Mouse (Mus musculus) thymus, adult 2 months (tissue): ENCODE measurements around the gene Ankrd33. TPM values are rescaled to one million over a fixed set of nuclear protein-coding genes. Genes with fewer than 3 reads are reported as not detected.

Source experiments
- DNase-seq: peaks from one replicate; pipeline ENCODE4 v3.0.0; 2021
- H3K27ac ChIP-seq: fragments of 200-500 bp; 2 replicates; pipeline ENCODE4 v1.5.1; 2012; ENCODE audit warnings: low read length, control low read depth; ENCODE audit not compliant: control insufficient read depth, insufficient read depth
- H3K27me3 ChIP-seq: fragments of 200-500 bp; 2 replicates; pipeline ENCODE4 v1.6.1; 2012; ENCODE audit warnings: mild to moderate bottlenecking, low read length, moderate library complexity, mixed read lengths; ENCODE audit not compliant: control insufficient read depth, insufficient read depth
- H3K36me3 ChIP-seq: fragments of 200-500 bp; 2 replicates; pipeline ENCODE4 v1.6.1; 2012; ENCODE audit warnings: mild to moderate bottlenecking, low read length, moderate library complexity; ENCODE audit not compliant: control insufficient read depth, insufficient read depth
- H3K4me1 ChIP-seq: fragments of 200-500 bp; replicated peaks from 2 replicates; pipeline ENCODE4 v1.6.1; 2012; ENCODE audit warnings: low read length; ENCODE audit not compliant: control insufficient read depth, insufficient read depth
- H3K4me3 ChIP-seq: fragments of 200-500 bp; 2 replicates; pipeline ENCODE4 v1.5.1; 2012; ENCODE audit warnings: mild to moderate bottlenecking, low read length, control low read depth, moderate library complexity; ENCODE audit not compliant: control insufficient read depth, insufficient read depth
- CTCF ChIP-seq: fragments of 200-500 bp; IDR thresholded peaks from 2 replicates; pipeline ENCODE4 v1.5.1; 2012; ENCODE audit warnings: mild to moderate bottlenecking, control low read depth, low read length, moderate library complexity, borderline replicate concordance; ENCODE audit not compliant: control insufficient read depth, poor library complexity, insufficient read depth; ENCODE audit errors: extremely low read depth
- POLR2A ChIP-seq: fragments of 200-500 bp; IDR thresholded peaks from 2 replicates; pipeline ENCODE4 v1.6.1; 2012; ENCODE audit warnings: mild to moderate bottlenecking, low read length, control low read depth, moderate library complexity; ENCODE audit not compliant: control insufficient read depth, poor library complexity, insufficient read depth; ENCODE audit errors: extremely low read depth
- WGBS: fragments of 180-500 bp; shearing (Covaris S2); methylation state at CpG from one replicate; pipeline ENCODE4 v1.1.7; 2018; 5-methylcytosine and 5-hydroxymethylcytosine counted together
- polyA plus RNA-seq: library from polyadenylated mRNA; depleted of rRNA; stranded (reverse); fragments of >200 nt; gene quantifications from 2 replicates; pipeline ENCODE4 v1.2.3, GENCODE M21; 2012

The Ankrd33 gene
- polyA plus RNA-seq, 1 experiment = not detected

GRCm38 (mm10) chr15:101121411-101122289 lies 6.1 kb downstream of the Ankrd33 start:
- H3K4me3 ChIP-seq = no peak overlapping the region
- no peaks in the 10 kb centered on the region for H3K4me1 ChIP-seq
- no peaks in the 10 kb centered on the region for H3K36me3 ChIP-seq
- H3K27ac ChIP-seq = no peak overlapping the region
- no peak for TF ChIP-seq CTCF
- no peak for TF ChIP-seq POLR2A
- DNase-seq = no peak
- 83% methylated on average over 9 of the region's 9 CpGs for WGBS
- H3K27me3 ChIP-seq = no peaks in the 10 kb centered on the region

- Histone ChIP-seq H3K4me3 (no peak overlapping the region), H3K27me3 (no peaks in the 10 kb centered on the region), H3K4me1 (no peaks in the 10 kb centered on the region), H3K27ac (no peak overlapping the region), H3K36me3 (no peaks in the 10 kb centered on the region)
- DNase-seq = no peak
- no peak for TF ChIP-seq POLR2A
- no peak for TF ChIP-seq CTCF
- WGBS = 58% methylated on average over 2 of the region's 2 CpGs
Measured at GRCm38 (mm10) chr15:101122290-101122589, 6.7 kb downstream of the Ankrd33 start.

- DNase-seq = no peak
- WGBS = 95% methylated on average over 4 of the region's 4 CpGs
- Histone ChIP-seq H3K27ac (no peak overlapping the region), H3K4me1 (no peaks in the 10 kb centered on the region), H3K4me3 (no peak overlapping the region), H3K36me3 (no peaks in the 10 kb centered on the region), H3K27me3 (peaks cover 4% of the 10 kb centered on the region)
- no peak for TF ChIP-seq CTCF
- no peak for TF ChIP-seq POLR2A
Measured at GRCm38 (mm10) chr15:101123202-101123601, 7.6 kb downstream of the Ankrd33 start.

GRCm38 (mm10) chr15:101125561-101125960 lies 10.0 kb downstream of the Ankrd33 start:
- Histone ChIP-seq H3K27ac (no peak overlapping the region), H3K27me3 (peaks cover 12% of the 10 kb centered on the region), H3K36me3 (no peaks in the 10 kb centered on the region), H3K4me1 (no peaks in the 10 kb centered on the region), H3K4me3 (no peak overlapping the region)
- no peak for DNase-seq
- WGBS = 88% methylated on average over 6 of the region's 6 CpGs
- TF ChIP-seq POLR2A (no peak), CTCF (no peak)

GRCm38 (mm10) chr15:101126876-101127544 lies 11.5 kb downstream of the Ankrd33 start:
- Histone ChIP-seq H3K4me3 (no peak overlapping the region), H3K4me1 (peaks cover 5% of the 10 kb centered on the region; the same call in 1 of the 2 replicates), H3K27me3 (peaks cover 12% of the 10 kb centered on the region), H3K36me3 (no peaks in the 10 kb centered on the region), H3K27ac (no peak overlapping the region)
- no peak for DNase-seq
- WGBS = 90% methylated on average over 12 of the region's 12 CpGs
- TF ChIP-seq CTCF (no peak), POLR2A (no peak)

GRCm38 (mm10) chr15:101128181-101129089 lies 12.9 kb downstream of the Ankrd33 start, which contains the start of gene Acvrl1:
Gene Acvrl1 (plus strand): TSS chr15:101128522.
- Histone ChIP-seq H3K4me3 (no peak within 1 kb of the TSS), H3K36me3 (no peaks in the 10 kb centered on the region), H3K27ac (no peak within 1 kb of the TSS), H3K27me3 (peaks cover 12% of the 10 kb centered on the region), H3K4me1 (peaks cover 5% of the 10 kb centered on the region; the same call in 1 of the 2 replicates)
- 8% methylated on average over 46 of the region's 46 CpGs for WGBS
- TF ChIP-seq CTCF (no peak), POLR2A (no peak)
- DNase-seq = no peak
